Mouse (Mus musculus) embryonic facial prominence, embryonic 14.5 days (tissue): ENCODE measurements around the gene Cc2d1a. TPM values are rescaled to one million over a fixed set of nuclear protein-coding genes. Genes with fewer than 3 reads are reported as not detected.

Source experiments
- ATAC-seq: fragments of 200-750 bp; cut with Nextera tagmentation; 2 replicates; pipeline ENCODE4 v1.8.0; 2017; ENCODE audit warnings: low read depth, moderate number of reproducible peaks, moderate TSS enrichment
- DNase-seq: peaks from one replicate; pipeline ENCODE4 v3.0.0-alpha.2; 2015; ENCODE audit warnings: low spot score
- H3K27ac ChIP-seq: fragments of 300-500 bp; sonication (generic); replicated peaks from 2 replicates; pipeline ENCODE4 v1.5.1; 2014; ENCODE audit warnings: low read depth, mild to moderate bottlenecking, low read length, moderate library complexity
- H3K27me3 ChIP-seq: fragments of 300-500 bp; sonication (generic); replicated peaks from 2 replicates; pipeline ENCODE4 v1.6.1; 2014; ENCODE audit warnings: low read length; ENCODE audit not compliant: control insufficient read depth, insufficient read depth
- H3K36me3 ChIP-seq: fragments of 300-500 bp; sonication (generic); 2 replicates; pipeline ENCODE4 v1.6.1; 2014; ENCODE audit warnings: low read length, mixed read lengths; ENCODE audit not compliant: control insufficient read depth, insufficient read depth
- H3K4me1 ChIP-seq: fragments of 300-500 bp; sonication (generic); 2 replicates; pipeline ENCODE4 v1.6.1; 2014; ENCODE audit warnings: antibody characterized with exemption, low read length; ENCODE audit not compliant: control insufficient read depth, insufficient read depth
- H3K4me2 ChIP-seq: fragments of 300-500 bp; sonication (generic); 2 replicates; pipeline ENCODE4 v1.6.1; 2014; ENCODE audit warnings: low read depth, mild to moderate bottlenecking, low read length, moderate library complexity, mixed read lengths
- H3K4me3 ChIP-seq: fragments of 300-500 bp; sonication (generic); 2 replicates; pipeline ENCODE4 v1.5.1; 2014; ENCODE audit warnings: low read depth, mild to moderate bottlenecking, low read length
- H3K9ac ChIP-seq: fragments of 300-500 bp; sonication (generic); 2 replicates; pipeline ENCODE4 v1.6.1; 2014; ENCODE audit warnings: low read depth, mild to moderate bottlenecking, low read length, moderate library complexity, mixed read lengths
- H3K9me3 ChIP-seq: fragments of 300-500 bp; sonication (generic); 2 replicates; pipeline ENCODE4 v1.6.1; 2016; ENCODE audit warnings: low read length; ENCODE audit not compliant: control insufficient read depth
- WGBS: fragments of 180-500 bp; shearing (Covaris S2); extraction: QIAGEN DNeasy Blood & Tissue Kit; methylation state at CpG from one replicate; pipeline ENCODE4 v1.1.7; 2014; 5-methylcytosine and 5-hydroxymethylcytosine counted together
- polyA plus RNA-seq: library from polyadenylated mRNA; unstranded; fragments of >200 nt; fragmentation: Nextera tagmentation; extraction: Ambion mirVana; gene quantifications from 2 replicates; pipeline ENCODE4 v1.2.1, GENCODE M21; 2014

Gene Cc2d1a
- polyA plus RNA-seq, 1 experiment from 2014 or later = 20.2 TPM

DNA sequence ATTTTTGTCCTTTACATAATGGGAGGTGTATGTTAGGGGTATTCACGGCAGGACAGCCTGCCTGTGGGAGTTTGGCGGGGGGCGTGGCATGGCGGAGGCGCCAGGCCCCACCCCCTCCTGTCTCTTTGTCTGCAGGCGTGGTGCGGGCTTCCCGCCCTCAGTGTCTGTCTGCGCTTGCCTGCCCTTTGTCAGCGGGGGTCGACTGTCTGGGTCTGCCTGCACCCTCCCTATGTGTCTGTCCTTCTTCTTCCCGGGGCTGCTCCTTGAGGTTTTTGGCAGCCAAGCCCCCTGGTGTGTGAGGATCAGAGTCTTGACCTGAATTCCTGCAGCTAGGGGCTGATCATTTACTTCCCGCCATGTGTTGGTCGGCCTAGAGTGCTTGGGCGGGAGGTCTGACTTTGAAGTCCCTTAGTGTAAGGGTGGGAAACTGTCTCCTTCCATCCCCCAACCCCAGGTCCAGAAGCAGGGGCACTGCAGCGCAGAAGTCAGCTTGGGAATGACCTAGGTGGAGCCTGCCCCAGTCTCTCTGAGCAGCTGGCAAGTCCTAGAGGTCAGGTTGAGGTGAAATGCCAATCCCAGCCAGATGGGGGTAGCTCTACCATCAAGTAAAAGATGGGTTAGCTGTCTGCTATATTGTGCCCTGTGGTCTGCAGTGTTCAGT, 32.9 kb upstream of the Cc2d1a start:
- H3K36me3 ChIP-seq = no peaks in the 10 kb centered on the region; the same call in 1 of the 2 replicates
- H3K9me3 ChIP-seq = no peaks in the 10 kb centered on the region
- H3K4me1 ChIP-seq = peaks cover 40% of the 10 kb centered on the region
- WGBS = 2% methylated on average over 16 of the region's 16 CpGs
- DNase-seq (peak; percentile 84), ATAC-seq (peak; percentile 78)
- H3K27me3 ChIP-seq = no peaks in the 10 kb centered on the region
- H3K27ac ChIP-seq = peak overlapping the region; percentile 79
- H3K4me2 ChIP-seq = peak overlapping the region; percentile 55
- H3K4me3 ChIP-seq = peak overlapping the region; percentile 29
- peak overlapping the region; percentile 56 for H3K9ac ChIP-seq

DNA sequence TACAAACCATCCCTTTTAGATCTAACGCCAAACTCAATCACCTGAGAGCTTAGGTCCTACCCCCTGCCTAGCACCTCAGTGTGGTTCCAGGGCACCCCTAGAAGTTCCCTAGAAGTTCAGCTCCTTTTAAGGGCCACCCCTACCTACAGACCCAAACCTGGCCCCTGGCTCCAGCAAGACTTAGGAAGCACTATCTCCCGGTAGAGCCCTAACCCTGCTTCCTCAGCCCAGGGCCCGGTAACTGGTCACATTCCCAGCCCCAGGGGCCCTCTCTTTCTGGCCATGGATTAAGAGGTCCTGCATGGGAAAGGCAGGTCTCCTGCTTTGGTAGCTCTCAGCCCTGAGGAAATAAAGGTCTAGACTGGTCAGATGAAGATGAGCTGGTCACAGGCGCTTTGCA, 32.2 kb upstream of the Cc2d1a start:
- ATAC-seq (no peak), DNase-seq (no peak)
- Histone ChIP-seq H3K9ac (peak overlapping the region; percentile 56), H3K36me3 (peaks cover 6% of the 10 kb centered on the region), H3K9me3 (no peaks in the 10 kb centered on the region), H3K4me1 (peaks cover 40% of the 10 kb centered on the region), H3K4me3 (peak overlapping the region; percentile 29), H3K27ac (peak overlapping the region; percentile 79; the same call in 1 of the 2 replicates), H3K4me2 (peak overlapping the region; percentile 55), H3K27me3 (no peaks in the 10 kb centered on the region)
- WGBS = 7% methylated on average over 4 of the region's 4 CpGs

GRCm38 (mm10) chr8:84178592-84178991, 30.9 kb upstream of the Cc2d1a start:
- Histone ChIP-seq H3K36me3 (peaks cover 19% of the 10 kb centered on the region), H3K9me3 (no peaks in the 10 kb centered on the region), H3K4me3 (no peak overlapping the region), H3K4me1 (peaks cover 29% of the 10 kb centered on the region), H3K27ac (no peak overlapping the region), H3K4me2 (no peak overlapping the region), H3K27me3 (no peaks in the 10 kb centered on the region), H3K9ac (no peak overlapping the region)
- DNase-seq (no peak), ATAC-seq (no peak)
- WGBS = 79% methylated on average over 8 of the region's 8 CpGs

- H3K4me1 ChIP-seq = peaks cover 25% of the 10 kb centered on the region
- H3K4me3 ChIP-seq = no peak overlapping the region
- WGBS = 88% methylated on average over 3 of the region's 3 CpGs
- H3K36me3 ChIP-seq = peaks cover 30% of the 10 kb centered on the region
- no peak overlapping the region for H3K4me2 ChIP-seq
- ATAC-seq (no peak), DNase-seq (no peak)
- H3K9me3 ChIP-seq = no peaks in the 10 kb centered on the region
- H3K27ac ChIP-seq = no peak overlapping the region
- H3K27me3 ChIP-seq = no peaks in the 10 kb centered on the region
- no peak overlapping the region for H3K9ac ChIP-seq
Measured at GRCm38 (mm10) chr8:84177405-84177804, 29.7 kb upstream of the Cc2d1a start.

DNA sequence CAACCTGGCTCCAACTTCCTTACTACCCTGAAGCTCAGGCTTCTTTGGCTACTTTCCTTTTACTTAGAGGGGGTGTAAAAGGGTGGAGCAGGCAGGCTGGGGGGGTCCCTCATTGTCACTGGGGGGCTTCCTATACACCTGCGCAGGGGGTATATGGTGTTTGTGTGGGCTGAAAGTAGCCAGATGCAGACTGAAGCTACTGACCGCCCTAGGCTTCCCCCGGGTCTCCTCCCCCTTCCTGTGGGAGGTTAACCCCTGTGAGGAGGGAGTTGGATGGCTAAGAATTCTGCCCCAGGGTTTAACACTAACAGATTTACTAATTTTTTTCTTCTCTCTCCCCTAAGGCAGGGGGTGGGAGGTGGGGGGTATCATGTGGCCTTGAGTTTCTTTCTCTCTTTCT, 28.8 kb upstream of the Cc2d1a start:
- no peak overlapping the region for H3K4me2 ChIP-seq
- no peak overlapping the region for H3K27ac ChIP-seq
- peaks cover 22% of the 10 kb centered on the region for H3K4me1 ChIP-seq
- H3K36me3 ChIP-seq = peaks cover 38% of the 10 kb centered on the region
- no peak overlapping the region for H3K9ac ChIP-seq
- H3K4me3 ChIP-seq = no peak overlapping the region
- ATAC-seq (no peak), DNase-seq (no peak)
- WGBS = 11% methylated on average over 3 of the region's 3 CpGs
- no peaks in the 10 kb centered on the region for H3K9me3 ChIP-seq
- no peaks in the 10 kb centered on the region for H3K27me3 ChIP-seq

GRCm38 (mm10) chr8:84173861-84174260, 26.1 kb upstream of the Cc2d1a start:
- DNase-seq = no peak
- H3K36me3 ChIP-seq = peaks cover 46% of the 10 kb centered on the region
- H3K4me2 ChIP-seq = no peak overlapping the region
- 81% methylated on average over 6 of the region's 6 CpGs for WGBS
- H3K9me3 ChIP-seq = no peaks in the 10 kb centered on the region
- no peak overlapping the region for H3K27ac ChIP-seq
- no peaks in the 10 kb centered on the region for H3K27me3 ChIP-seq
- ATAC-seq = no peak; the same call in 1 of the 2 replicates
- H3K4me1 ChIP-seq = no peaks in the 10 kb centered on the region
- H3K4me3 ChIP-seq = no peak overlapping the region
- H3K9ac ChIP-seq = no peak overlapping the region

DNA sequence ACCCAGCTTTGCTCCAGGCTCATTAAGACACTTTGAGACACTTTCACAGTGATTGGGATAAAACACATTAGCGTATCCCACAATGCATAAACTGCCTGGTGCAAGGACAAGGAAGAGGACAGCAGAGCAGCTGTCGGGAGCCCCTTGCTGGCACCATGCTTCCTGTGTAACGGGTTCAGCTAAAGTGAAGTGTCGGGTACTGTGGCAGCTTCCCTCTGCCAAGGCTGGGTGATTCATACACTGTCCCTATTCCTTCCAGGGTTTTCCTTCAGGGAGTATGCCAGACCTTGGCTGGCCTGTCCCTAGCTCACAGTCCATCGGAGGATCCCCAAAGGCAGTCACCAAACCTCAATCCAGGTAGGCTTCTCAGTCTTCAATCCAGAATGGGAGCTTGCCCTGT, 22.4 kb upstream of the Cc2d1a start:
- Histone ChIP-seq H3K9ac (no peak overlapping the region), H3K4me1 (no peaks in the 10 kb centered on the region), H3K27ac (no peak overlapping the region), H3K27me3 (no peaks in the 10 kb centered on the region), H3K4me3 (no peak overlapping the region), H3K4me2 (no peak overlapping the region), H3K36me3 (peaks cover 42% of the 10 kb centered on the region), H3K9me3 (no peaks in the 10 kb centered on the region)
- no peak for DNase-seq
- no peak for ATAC-seq
- 88% methylated on average over 5 of the region's 5 CpGs for WGBS

DNA sequence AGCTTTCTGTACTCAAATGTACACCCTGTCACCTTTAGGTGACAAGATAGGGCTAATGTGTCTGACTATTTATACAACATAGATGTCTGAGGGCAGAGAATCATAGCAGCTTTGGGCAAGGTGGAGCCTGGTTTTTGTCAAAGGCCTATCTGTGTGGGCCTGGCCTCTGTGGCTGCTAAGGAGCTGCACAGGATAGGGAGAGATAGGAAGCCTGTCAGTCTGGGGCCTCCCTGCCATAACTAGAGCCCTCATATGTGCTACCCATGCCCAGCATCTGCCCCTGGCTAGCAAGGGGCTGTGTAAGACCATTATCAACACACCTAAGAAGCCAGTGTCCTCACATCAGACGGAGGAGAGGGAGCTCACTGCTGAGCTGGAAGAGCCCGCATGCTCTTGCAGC, 20.0 kb upstream of the Cc2d1a start:
- DNase-seq (no peak), ATAC-seq (no peak)
- no peak overlapping the region for H3K27ac ChIP-seq
- no peak overlapping the region for H3K9ac ChIP-seq
- H3K4me1 ChIP-seq = no peaks in the 10 kb centered on the region
- no peaks in the 10 kb centered on the region for H3K27me3 ChIP-seq
- H3K4me2 ChIP-seq = no peak overlapping the region
- H3K4me3 ChIP-seq = no peak overlapping the region
- H3K36me3 ChIP-seq = peaks cover 19% of the 10 kb centered on the region
- WGBS = 95% methylated on average over 2 of the region's 2 CpGs
- H3K9me3 ChIP-seq = no peaks in the 10 kb centered on the region

GRCm38 (mm10) chr8:84157620-84158019, 9.9 kb upstream of the Cc2d1a start:
- no peak for ATAC-seq

More at GRCm38 (mm10) chr8:84157620-84158019, 9.9 kb upstream of the Cc2d1a start:
- no peaks in the 10 kb centered on the region for H3K27me3 ChIP-seq
- H3K4me1 ChIP-seq = no peaks in the 10 kb centered on the region
- no peak overlapping the region for H3K4me2 ChIP-seq
- H3K36me3 ChIP-seq = peaks cover 11% of the 10 kb centered on the region; the same call in 1 of the 2 replicates
- no peak overlapping the region for H3K9ac ChIP-seq
- DNase-seq = no peak
- WGBS = 93% methylated on average over 4 of the region's 4 CpGs
- no peak overlapping the region for H3K27ac ChIP-seq
- H3K4me3 ChIP-seq = no peak overlapping the region
- no peaks in the 10 kb centered on the region for H3K9me3 ChIP-seq
